Mouse (Mus musculus) left cerebral cortex, postnatal 14 days (tissue): ENCODE data around the gene Heca. TPM values are rescaled to one million over a fixed set of nuclear protein-coding genes. Genes with fewer than 3 reads are reported as not detected.
"Not testable (repeated sequence)": the region's sequence is repeated elsewhere in the genome, so short reads cannot be mapped to it uniquely, and the experiment has no call there.

Experiments
- DNase-seq, 2 experiments: peaks; one replicate each; pipeline ENCODE4 v3.0.0; 2021 to 2022; ENCODE audit warnings: low spot score in 2 of 2, mixed read lengths in 1 of 2
- intact Hi-C: fragments of 180-260 bp; cut with DNase I; formaldehyde crosslinking; loops from one replicate; pipeline ENCODE4 v1.15.1; 2025
- total RNA-seq, 2 experiments: library from RNA; stranded (reverse); gene quantifications; 2 replicates each; pipeline ENCODE4 v1.2.3; 2021

The Heca gene
- total RNA-seq, 2 experiments from 2014 or later = 25.2 to 29.1 TPM

DNA sequence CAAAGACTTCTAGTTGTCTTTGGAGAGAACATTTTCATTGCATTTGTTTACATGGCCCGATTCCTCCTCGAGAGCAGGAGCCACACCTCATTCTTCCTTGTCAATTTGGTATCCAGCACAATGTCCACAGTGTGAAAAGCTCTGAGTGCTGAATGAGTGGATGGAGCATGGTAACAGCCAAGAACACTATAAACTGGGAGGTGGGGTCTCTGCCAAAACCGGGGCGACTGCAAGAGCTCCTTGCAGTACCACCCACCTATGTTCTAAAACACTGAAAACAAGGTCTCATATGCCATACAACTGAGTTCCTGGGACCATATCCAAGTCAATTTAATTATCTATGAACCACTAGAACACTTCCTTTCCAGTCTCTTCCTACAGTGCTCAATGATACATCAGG, 39.1 kb downstream of the Heca start:
- DNase-seq = peak; percentile 10 to 40

DNA sequence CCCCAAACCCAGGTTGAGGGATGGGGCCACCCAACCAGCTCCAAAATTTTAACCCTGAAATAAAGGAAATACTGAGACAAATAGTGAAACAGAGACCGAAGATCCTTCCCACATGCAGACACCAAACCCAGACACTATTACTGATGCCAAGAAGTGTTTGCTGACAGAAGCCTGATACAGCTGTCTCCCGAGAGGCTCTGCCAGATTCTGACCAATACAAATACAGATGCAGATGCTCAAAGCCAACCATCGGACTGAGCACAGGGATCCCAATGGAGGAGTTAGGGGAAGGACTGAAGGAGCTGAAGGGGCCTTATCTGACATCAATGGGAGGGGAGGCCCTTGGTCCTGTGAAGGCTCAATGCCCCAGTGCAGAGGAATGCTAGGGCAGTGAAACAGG, 41.5 kb downstream of the Heca start:
- DNase-seq, intact Hi-C loops: not testable (repeated sequence)

More for the DNA sequence above, 39.1 kb downstream of the Heca start:
- intact Hi-C loops = no loop called here

DNA sequence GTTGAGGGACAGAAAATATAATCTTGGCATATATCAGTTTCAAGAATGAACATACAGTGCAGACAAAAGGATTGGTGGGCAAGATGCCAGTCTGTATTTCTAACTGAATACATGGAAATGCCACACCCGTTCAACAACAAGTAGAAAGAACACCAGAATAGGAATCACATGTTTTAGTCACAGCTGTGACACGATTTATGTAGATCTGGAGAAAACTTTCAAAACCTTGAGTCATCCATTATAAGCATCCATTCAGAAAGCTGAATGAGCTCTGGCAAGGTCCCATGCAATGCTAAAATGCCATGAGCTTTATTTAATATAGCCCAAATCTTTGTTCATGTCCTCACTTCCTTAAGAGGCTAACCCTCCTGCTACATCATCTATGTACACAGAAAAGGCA, 44.4 kb downstream of the Heca start:
- DNase-seq = peak in 1 of 2 experiments; percentile 60
- intact Hi-C loops = no loop called here

DNA sequence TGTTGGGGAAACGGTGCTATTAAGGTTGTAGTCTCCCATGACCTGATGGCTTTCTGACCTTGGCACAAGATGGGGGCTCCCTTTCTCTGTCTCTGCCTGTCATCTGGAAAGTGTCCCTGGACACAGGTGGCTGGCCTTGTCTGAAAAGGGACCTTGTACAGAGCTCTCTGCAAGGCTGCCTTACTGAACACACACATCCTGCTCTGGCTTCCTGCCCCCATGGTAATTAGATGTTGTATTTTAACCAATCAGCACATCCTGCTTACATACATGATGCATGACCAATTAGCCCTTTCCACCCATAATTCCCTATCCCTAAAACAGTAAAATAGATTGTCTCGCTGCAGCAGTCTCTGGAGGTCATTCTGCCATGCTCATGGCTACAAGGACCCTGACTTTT, 67.1 kb downstream of the Heca start:
- intact Hi-C loops = no loop called here
- no peak for DNase-seq

DNA sequence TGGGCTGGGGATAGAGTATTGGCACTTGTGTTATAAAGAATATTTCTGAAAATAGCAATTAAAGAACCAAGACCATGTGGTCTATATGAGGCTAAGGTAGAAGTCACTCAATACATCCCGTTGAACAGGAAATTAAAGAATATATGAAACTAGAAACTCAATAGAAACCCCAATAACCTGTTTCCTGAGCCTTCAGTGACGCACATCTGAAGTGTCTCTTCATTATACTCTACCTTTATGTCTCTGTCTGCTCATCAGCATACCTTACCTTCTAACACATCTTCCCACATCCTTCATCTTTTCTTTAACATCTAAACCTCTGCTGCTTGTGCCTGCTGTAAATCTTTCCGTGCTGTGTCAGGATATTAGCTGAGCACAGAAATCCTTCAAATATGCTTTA, 67.8 kb downstream of the Heca start:
- intact Hi-C loops = no loop called here
- DNase-seq = no peak

DNA sequence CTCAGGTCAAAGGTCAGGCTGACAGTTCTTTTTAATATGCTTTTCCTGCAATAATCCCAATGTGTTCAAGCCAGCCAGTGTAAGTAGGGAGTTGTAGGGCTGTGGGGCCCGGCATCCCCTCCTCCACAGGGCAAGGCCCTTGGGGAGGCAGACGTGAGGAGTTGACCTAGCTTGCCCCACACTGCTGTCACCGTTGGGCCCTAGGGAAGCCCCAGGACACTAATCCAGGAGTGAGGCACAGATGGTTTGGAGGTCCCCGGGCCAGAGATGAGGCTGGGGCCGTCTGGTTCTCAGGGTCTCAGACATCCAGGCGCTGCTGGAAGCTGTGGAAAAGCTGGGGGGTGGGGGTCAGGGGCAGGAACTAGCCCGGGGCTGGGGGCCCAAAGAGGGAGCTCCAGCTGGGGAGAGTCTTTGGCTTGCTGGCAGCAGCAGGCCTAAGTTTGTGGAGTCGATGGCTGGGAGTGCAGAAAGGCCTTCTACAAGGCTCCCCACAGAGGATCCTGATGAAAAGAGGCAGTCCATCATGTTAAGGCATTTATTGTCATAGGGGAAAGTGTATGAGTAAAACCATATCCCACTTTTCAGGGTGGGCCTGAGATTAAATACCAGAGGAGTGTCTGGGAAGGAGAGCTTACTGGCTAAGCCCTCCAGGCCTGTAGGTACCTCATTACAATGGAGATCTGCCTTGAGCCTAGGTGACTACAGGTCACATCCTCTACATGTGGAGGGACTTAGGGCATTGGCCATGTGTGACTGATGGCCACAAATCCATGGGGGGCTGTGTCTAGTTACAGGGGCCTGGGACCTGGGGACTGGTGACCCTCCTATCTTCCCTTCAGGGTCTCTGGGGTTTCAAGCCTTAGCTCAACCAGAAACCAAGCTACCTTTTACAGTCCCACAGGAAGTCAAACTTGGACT, 69.6 kb downstream of the Heca start:
- no peak for DNase-seq
- intact Hi-C loops = no loop called here

DNA sequence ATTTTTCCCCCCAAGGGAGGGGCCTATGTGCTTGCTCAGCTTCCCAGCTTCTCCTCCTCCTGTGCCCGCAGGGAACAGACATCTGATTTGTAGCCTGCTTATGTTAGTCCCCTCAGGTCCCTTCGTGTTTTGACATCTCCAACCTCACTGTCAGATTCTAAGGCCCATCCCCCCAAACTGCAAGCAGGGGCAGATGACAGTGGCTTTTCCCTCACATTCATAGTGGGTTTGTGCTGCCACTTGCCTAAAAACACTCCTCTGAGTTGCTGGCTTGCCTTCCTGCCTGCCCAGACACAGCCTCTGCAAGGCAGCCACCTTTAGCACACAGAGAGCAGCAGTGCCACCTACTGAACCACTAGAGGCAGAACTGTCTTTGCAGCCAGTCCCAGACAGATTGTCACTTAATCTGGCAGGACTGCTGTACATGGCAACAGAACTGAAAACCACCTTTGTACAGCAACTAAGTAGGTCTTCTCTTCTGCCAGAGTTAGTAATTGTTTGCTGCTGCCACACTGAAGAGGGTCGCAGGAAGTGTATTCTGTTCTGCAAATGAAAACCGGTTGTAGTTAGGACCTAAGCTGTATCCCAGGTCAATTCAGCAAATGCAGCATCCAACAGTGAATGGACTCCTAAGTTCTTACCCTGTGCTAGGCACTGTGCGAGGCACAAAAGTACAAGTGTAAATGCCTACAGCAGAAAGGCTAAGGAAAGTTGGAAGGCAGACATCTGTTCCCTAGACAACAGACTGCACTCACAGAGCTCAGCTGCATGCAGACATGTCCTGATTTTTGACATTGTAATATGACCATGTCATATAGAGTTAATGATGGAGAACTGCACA, 77.8 kb downstream of the Heca start:
- peak; percentile 75 to 79 for DNase-seq
- intact Hi-C loops = loop anchor here (2.0 to 5.0 kb wide), 3 partner anchors 129 to 327 kb away; no protein-coding TSS in a partner anchor

DNA sequence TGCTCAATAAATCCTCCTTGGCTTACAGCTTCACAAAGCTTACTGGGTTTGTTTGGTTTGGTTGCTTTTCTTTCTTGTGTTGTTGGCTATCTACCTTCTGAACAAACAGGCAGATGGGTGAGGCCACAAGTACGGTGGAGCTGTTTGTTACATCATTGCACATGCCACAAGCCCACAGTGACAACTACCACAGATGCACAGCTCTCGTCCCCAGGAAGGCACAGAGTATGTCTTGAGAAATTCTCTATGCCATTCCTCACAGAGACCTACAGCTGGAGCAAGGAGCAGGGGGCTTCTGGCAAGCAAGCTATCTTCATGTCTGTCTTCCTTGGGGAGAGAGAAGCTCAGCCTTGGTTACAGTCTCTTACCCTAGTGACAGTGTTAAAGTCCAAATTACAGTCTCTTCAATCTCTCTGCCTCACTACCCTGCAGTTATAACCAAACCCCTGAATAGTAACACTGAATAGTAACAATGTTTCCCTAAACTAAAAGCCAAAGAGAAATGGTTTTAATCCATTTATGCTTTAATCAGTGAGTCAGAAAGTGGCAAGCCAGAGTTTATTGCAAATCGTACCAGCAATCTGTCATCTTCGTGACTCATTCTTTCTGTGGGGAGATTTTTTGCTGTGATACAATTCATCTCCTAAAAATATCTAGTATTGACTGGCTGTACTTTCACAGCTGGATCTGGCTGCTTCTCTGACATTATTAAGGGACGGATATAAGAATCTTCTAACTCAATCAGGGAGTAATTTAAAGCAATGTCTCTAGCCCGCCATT, 87.0 kb downstream of the Heca start:
- DNase-seq = peak in 1 of 2 experiments; percentile 30
- intact Hi-C loops = no loop called here

DNA sequence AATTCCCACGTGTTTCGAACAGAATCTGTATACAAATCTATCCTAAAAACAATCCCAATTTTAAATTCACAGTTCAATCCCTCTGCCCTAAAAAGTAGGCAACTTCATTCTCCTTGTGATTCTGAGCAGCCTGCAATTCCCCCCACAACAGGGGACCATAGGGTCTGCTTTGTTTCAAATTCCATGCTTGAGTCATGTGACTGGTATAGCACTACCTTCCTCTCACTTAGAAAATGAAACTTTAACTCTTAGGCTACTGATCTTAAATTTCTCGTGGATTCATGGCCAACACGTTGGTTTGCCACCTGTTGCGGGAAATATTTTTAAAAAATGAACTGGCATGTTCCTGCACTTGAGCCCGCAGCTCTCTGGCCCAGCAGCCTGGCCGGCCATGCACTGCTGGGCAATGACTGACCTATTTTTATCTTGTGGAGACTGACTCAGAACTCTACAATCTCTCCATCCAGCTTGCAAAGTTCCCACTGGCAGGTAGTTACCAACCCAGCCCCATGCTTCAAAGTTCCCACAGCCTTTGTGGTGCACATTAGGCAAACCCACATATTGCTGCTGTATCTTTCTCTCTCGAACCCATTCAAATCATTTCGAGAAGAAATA, 90.1 kb downstream of the Heca start:
- DNase-seq = no peak
- intact Hi-C loops = no loop called here

DNA sequence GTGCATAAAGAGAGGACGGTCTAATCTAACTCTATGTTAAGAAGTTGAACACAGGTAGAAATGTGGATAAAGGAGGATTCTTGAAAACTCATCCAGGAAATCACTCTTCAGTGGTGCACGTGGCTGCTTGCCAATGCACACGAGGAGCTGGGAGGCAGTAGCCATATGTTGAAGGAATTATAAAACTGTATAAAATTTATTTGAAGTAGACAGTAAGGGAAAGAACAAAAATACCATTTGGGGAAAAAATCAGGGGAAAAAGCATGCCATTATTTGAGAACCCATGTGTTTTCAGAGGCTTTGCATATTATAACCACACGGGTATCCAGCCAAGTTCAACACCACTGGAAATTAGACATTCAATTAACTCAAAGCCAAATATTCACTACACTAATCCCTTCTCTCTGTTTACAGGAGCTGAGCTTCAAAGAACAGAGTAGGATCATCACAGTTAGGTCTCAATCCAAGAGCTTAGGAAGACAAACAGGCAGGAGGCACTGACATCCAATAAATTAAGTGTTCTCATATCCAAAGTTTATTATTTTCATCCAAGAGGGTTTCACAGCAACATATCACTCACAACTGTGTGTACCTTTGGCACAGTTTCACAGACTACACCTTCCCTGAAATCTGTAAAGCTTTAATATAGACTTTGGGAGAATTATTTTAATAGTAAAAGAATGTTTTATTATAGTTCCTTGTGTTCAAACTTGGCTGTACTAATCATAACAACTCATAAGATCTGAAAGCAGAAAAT, 102.9 kb downstream of the Heca start:
- intact Hi-C loops = no loop called here

DNA sequence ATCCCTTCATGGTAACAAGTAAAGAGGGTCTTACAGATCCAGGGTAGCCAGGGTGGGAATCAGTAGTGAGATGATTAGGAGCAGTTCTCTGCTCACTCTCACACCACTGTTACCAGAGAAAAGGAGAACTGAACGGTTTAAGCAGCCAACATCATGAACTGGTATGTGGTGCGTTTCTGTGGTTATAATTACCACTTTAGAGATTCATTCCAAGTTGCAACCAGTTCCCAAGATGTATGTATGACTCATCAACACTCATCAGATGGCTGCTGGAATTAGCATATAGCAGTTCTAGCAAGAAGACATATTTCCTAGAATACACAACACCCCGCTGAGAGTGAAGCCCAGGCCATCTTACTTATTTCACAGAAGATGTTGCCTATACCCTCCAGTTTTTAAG, 105.8 kb downstream of the Heca start:
- peak; percentile 29 to 81 for DNase-seq
- intact Hi-C loops = no loop called here

More for the DNA sequence above, 102.9 kb downstream of the Heca start:
- DNase-seq = peak; percentile 25 to 56

DNA sequence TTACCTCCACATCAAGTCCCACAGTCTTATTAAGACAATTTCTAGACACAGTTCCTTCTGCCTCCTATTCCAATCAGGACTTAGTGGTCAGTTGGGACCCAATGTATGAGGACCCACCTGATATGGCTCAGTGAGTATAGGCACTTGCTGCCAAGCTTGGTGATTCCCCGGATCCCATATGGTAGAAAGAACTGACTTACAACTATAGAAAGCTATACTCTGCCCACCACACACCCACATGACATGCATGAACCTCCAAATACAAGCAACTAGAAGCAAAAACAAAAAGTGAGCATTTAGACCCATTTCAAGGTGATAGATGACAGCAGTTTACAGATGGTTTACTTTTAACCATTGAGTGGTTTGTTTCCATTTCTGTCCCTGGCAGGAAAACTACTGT, 111.6 kb downstream of the Heca start:
- intact Hi-C loops = no loop called here
- DNase-seq = no peak

DNA sequence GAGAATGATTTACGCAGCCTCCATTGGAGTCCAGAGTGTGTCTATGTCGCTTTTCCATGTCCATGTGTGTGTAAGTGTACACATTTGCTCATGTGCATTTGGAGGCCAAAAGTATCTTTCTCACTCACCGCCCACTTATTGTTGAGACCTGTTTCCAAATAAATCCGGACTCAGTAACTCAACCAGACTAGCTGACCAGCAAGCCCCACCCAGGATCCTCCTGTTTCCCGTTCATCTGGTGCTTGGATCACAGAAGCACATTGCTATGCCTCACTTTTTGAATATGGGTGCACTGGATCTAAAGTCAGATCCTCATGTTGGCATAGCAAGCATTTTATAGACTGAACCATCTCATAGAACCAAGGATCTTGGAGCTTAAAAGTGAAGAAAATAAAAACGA, 112.8 kb downstream of the Heca start:
- DNase-seq = no peak
- intact Hi-C loops = no loop called here

DNA sequence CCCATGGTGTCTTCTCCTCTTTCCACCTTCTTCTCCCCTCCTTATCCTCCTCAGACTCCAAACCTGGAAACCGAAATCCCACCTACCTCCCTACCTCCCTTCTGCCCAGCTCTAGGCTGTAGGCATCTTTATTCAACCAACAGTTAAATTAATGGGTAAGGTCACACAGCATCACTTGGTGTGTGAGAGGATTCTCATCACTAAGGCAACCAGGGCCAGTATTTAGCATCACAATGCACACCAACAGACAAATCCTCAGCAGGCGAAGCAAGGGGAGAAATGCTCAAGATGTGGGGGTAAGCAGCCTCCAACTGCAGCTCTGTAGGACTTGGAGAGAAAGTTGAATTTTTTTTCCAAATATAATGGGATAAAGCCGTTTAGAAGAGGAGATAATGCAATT, 116.8 kb downstream of the Heca start:
- DNase-seq = no peak
- intact Hi-C loops = no loop called here

DNA sequence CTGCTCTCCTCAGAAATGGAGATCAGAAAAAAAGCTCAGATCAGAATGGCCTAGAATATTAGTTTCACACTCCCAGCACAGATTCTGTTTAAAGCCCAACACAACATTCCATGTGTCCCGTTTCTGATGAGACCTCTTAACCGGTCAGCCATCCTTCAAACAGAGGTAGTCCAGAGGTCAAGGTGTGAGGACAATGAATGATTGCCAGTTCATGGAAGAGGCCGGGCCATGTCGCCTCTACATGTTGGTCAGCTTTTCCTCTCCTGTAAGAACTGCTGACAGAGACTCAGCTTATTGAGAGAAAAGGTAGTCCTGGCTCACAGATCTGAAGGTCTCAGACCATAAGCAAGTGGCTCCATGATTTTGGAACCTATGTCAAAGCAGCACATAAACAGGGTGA, 118.7 kb downstream of the Heca start:
- intact Hi-C loops = no loop called here
- no peak for DNase-seq

DNA sequence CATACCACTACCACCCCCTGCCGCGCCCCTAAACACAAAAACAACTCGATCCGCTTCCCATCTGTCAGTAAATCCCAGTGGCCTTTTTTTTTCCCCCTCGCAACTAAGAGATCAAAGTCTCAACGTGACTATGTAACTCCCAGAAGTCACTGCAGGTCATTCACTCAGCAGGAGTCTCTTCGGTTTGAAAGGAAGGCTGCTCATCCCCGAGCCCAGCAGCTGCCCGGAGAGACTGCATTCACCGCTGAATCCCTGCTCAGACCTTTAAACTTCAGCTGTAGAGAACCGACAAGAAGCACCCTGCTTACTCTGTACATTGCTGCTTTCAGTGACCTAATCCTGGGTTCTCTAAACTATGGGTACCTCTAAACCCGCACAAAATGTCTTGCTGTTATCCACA, 120.5 kb downstream of the Heca start:
- no peak for DNase-seq

DNA sequence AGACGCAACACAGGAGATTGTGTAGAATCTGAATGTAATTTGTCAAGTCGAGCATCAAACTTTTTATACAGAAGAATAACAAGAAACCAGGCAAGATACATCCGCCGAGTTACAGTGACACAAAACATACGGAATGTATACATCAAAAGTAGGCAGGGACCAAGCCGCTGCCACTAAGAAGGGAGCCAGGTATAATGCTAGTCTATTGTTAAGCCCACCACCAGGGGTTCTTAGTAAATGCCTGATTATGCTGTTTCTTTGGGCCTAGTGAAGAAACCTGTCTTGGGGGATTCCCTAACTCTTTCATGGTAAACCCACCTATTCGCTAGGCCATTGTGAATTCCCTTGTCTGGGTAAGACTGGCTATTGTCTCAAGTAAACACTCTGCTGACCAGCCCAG, 127.4 kb downstream of the Heca start:
- intact Hi-C loops, DNase-seq: not testable (repeated sequence)

More for the DNA sequence above, 120.5 kb downstream of the Heca start:
- intact Hi-C loops = no loop called here
